ENCODE assay signal across 23 mouse cellular contexts in the genomic region with DNA sequence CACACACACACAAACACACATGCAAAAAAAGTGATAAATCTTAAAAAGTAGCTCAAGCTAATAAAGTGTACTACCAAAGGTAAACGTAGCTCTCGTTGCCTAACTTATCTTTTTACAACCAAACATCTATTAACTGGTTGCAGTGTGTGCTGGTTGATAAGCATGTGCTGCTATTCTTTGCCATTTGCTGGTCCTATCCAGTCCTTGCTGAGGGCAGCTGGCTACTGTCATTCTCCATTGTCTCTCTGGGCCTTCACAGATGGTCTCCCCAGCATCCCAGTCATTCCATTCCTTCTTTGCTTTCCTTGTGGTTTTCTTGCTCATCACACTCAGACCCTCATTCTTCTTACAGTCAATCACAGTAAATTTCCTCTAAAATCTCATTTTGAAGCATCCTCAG.
"Had no signal": no experiment of that assay in that cellular context is flagged by ENCODE, and none has a peak within 500 bp of the region (broad histone marks: within the 10 kb centered on the region; RNA-seq: fewer than 3 reads in every experiment).

No protein-coding gene starts in this region.

- DNase-seq: gastrocnemius, postnatal 14 days; gastrocnemius, postnatal 36 days; heart, adult 18-20 months; heart, postnatal 14 days; heart, postnatal 36 days; kidney, adult 11 months; kidney, adult 2 months; kidney, adult 9 months; kidney, postnatal 14 days; kidney, postnatal 36 days; layer of hippocampus, adult 9-11 months; layer of hippocampus, postnatal 36 days; left cerebral cortex, postnatal 4 days had no signal

- H3K27ac ChIP-seq: heart, embryonic 13.5 days; heart, embryonic 15.5 days; hindbrain, embryonic 13.5 days; hindbrain, embryonic 15.5 days; hindbrain, postnatal 0 days; kidney, embryonic 15.5 days; kidney, postnatal 0 days; limb, embryonic 13.5 days; limb, embryonic 15.5 days; liver, embryonic 12.5 days had no signal

- H3K9ac ChIP-seq: heart, embryonic 13.5 days; heart, embryonic 15.5 days; hindbrain, embryonic 13.5 days; hindbrain, embryonic 15.5 days; kidney, embryonic 15.5 days; limb, embryonic 13.5 days; limb, embryonic 15.5 days; liver, embryonic 12.5 days had no signal

- H3K4me1 ChIP-seq: heart, embryonic 13.5 days; heart, embryonic 15.5 days; hindbrain, embryonic 13.5 days; hindbrain, embryonic 15.5 days; kidney, embryonic 15.5 days; limb, embryonic 13.5 days; limb, embryonic 15.5 days had no signal

- H3K4me3 ChIP-seq: heart, embryonic 13.5 days; heart, embryonic 15.5 days; hindbrain, embryonic 13.5 days; hindbrain, embryonic 15.5 days; kidney, embryonic 15.5 days; limb, embryonic 13.5 days; limb, embryonic 15.5 days; liver, embryonic 12.5 days had no signal

- H3K36me3 ChIP-seq: heart, embryonic 13.5 days; heart, embryonic 15.5 days; hindbrain, embryonic 13.5 days; hindbrain, embryonic 15.5 days; limb, embryonic 15.5 days; liver, embryonic 12.5 days had no signal

- H3K27me3 ChIP-seq: heart, embryonic 13.5 days; heart, embryonic 15.5 days; hindbrain, embryonic 13.5 days; hindbrain, embryonic 15.5 days; kidney, embryonic 15.5 days; limb, embryonic 13.5 days; limb, embryonic 15.5 days; liver, embryonic 12.5 days had no signal

- H3K4me2 ChIP-seq: heart, embryonic 13.5 days; heart, embryonic 15.5 days; hindbrain, embryonic 13.5 days; hindbrain, embryonic 15.5 days; kidney, embryonic 15.5 days; limb, embryonic 13.5 days; limb, embryonic 15.5 days; liver, embryonic 12.5 days had no signal
